Comparison of ENCODE assay signal across 20 mouse cellular contexts in the genomic region with DNA sequence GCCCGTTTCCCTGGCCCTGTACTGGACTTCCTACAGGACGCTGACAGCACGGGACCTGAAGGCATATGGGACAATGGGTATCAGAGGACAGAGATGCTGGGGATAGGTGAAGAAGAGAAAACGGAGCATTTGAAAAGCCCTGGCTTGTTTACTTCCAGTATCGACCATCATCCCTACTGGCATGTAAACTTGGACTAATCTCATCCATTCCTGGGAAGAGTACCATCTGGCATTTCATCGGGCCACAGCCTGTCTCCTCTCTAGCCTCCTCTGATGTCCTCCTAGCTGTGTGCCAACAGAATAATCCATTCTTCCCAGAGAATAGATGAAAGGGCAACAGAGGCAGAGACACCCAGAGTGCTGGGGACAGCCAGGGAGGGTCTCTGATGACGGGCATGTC. TPM values are rescaled to one million over a fixed set of nuclear protein-coding genes. Genes with fewer than 3 reads are reported as not detected.
DNase-seq lines count a peak whose midpoint lies in the region; ATAC-seq and TF ChIP-seq lines count a peak whose summit lies in the region.
"Had no signal": no experiment of that assay in that cellular context is flagged by ENCODE, and none has a peak within 500 bp of the region (broad histone marks: within the 10 kb centered on the region; RNA-seq: fewer than 3 reads in every experiment).

No protein-coding gene starts in this region.

- 61% methylated on average over 7 of the region's 7 CpGs for WGBS in midbrain, embryonic 15.5 days
- 69% methylated on average over 7 of the region's 7 CpGs for WGBS in midbrain, embryonic 14.5 days

- DNase-seq in gastrocnemius, adult 2 months: no peak
- DNase-seq in gastrocnemius, postnatal 4 days (ENCODE audit: low spot score in 2 of 2): no peak
- DNase-seq in midbrain, embryonic 14.5 days: no peak
- DNase-seq in cerebellum, adult 9-11 months: peak; percentile 86
- DNase-seq in heart, postnatal 14 days: no peak
- no peak for DNase-seq in urinary bladder, postnatal 36 days (ENCODE audit: low spot score in 2 of 2)
- DNase-seq: B cell, adult 2 months; gastrocnemius, postnatal 10 days; heart, adult 2 months; kidney, adult 8-10 months; kidney, postnatal 36 days; layer of hippocampus, adult 9-11 months; lung, embryonic 14.5 days; right cerebral cortex, adult 18-20 months; spleen, adult 18-20 months; thymus, adult 2 months had no signal

- H3K9me3 ChIP-seq in midbrain, embryonic 15.5 days: no peaks in the 10 kb centered on the region
- H3K9me3 ChIP-seq in midbrain, embryonic 14.5 days (ENCODE audit: control insufficient read depth, low read length): no peaks in the 10 kb centered on the region
- H3K9me3 ChIP-seq: G1E; heart, embryonic 15.5 days had no signal

- ATAC-seq in midbrain, embryonic 15.5 days (replicated peaks): no peak
- no peak for ATAC-seq in midbrain, embryonic 14.5 days (ENCODE audit: low FRiP score, low TSS enrichment)
- ATAC-seq in inflammation-experienced regulatory T-cells, adult 6 months: no peak

- TF ChIP-seq CTCF in gastrocnemius, adult 2 months (IDR thresholded peaks at IDR 0.05): no peak

- no peaks in the 10 kb centered on the region for H3K27me3 ChIP-seq in midbrain, embryonic 15.5 days (replicated peaks)
- no peaks in the 10 kb centered on the region for H3K27me3 ChIP-seq in midbrain, embryonic 14.5 days (ENCODE audit: control insufficient read depth, insufficient read depth, low read length)
- H3K27me3 ChIP-seq: heart, embryonic 15.5 days had no signal

- H3K27ac ChIP-seq in gastrocnemius, adult 2 months: peak overlapping the region; percentile 77; the same call in 1 of the 2 replicates
- H3K27ac ChIP-seq in midbrain, embryonic 15.5 days: peak overlapping the region; percentile 18; the same call in 1 of the 2 replicates
- no peak overlapping the region for H3K27ac ChIP-seq in midbrain, embryonic 14.5 days (replicated peaks; ENCODE audit: low read depth, low read length)

- peaks cover 61% of the 10 kb centered on the region for H3K4me1 ChIP-seq in midbrain, embryonic 15.5 days
- peaks cover 47% of the 10 kb centered on the region for H3K4me1 ChIP-seq in midbrain, embryonic 14.5 days (ENCODE audit: control insufficient read depth, insufficient read depth, low read length)

- H3K36me3 ChIP-seq in midbrain, embryonic 15.5 days (replicated peaks): no peaks in the 10 kb centered on the region
- H3K36me3 ChIP-seq in midbrain, embryonic 14.5 days (ENCODE audit: control insufficient read depth, insufficient read depth, low read length): no peaks in the 10 kb centered on the region
- H3K36me3 ChIP-seq: G1E; heart, embryonic 15.5 days had no signal

- H3K9ac ChIP-seq in midbrain, embryonic 15.5 days: no peak overlapping the region
- no peak overlapping the region for H3K9ac ChIP-seq in midbrain, embryonic 14.5 days (replicated peaks; ENCODE audit: low read length)
- H3K9ac ChIP-seq: heart, embryonic 15.5 days; lung, embryonic 14.5 days had no signal

- intact Hi-C loops in gastrocnemius, adult 2 months (cut with DNase I): no loop called here
- intact Hi-C loops in heart, postnatal 14 days (cut with DNase I): no loop called here

- H3K4me2 ChIP-seq in midbrain, embryonic 15.5 days: no peak overlapping the region
- no peak overlapping the region for H3K4me2 ChIP-seq in midbrain, embryonic 14.5 days (ENCODE audit: low read length)
- H3K4me2 ChIP-seq: heart, embryonic 15.5 days; lung, embryonic 14.5 days had no signal

- H3K4me3 ChIP-seq in gastrocnemius, adult 2 months: no peak overlapping the region
- no peak overlapping the region for H3K4me3 ChIP-seq in midbrain, embryonic 15.5 days
- no peak overlapping the region for H3K4me3 ChIP-seq in midbrain, embryonic 14.5 days (replicated peaks; ENCODE audit: low read depth, low read length)
- H3K4me3 ChIP-seq: heart, adult 2 months; heart, embryonic 15.5 days had no signal

RNA-seq across cellular contexts. Expression of a gene that starts 31.0 kb away (rescaled TPM):
- total RNA-seq in gastrocnemius, adult 2 months (2021): 10 to 100 TPM; 21.5 to 28.2 TPM
- 10 to 100 TPM; 43.2 to 44.8 TPM for total RNA-seq in gastrocnemius, postnatal 4 days (2021)
- 94.3 and 98.5 TPM in 2 replicates for polyA plus RNA-seq in midbrain, embryonic 15.5 days (2015; fragmentation: Nextera tagmentation; extraction: Ambion mirVana)
- polyA plus RNA-seq in midbrain, embryonic 14.5 days (2014; fragmentation: Nextera tagmentation; extraction: Ambion mirVana): 71.6 and 80.2 TPM in 2 replicates
- polyA plus RNA-seq in inflammation-experienced regulatory T-cells, adult 6 months (2017; shearing (Covaris generic)): 10 to 100 TPM in 1 of 3 experiments, 1 to 10 TPM in 2; 8.0 to 14.6 (median 9.4) TPM
- 10 to 100 TPM; 44.7 to 51.8 TPM for total RNA-seq in heart, postnatal 14 days (2021)

RNA-seq across cellular contexts. Expression of a gene that starts 31.2 kb away (rescaled TPM):
- total RNA-seq in gastrocnemius, adult 2 months (2021): 10 to 100 TPM; 32.2 to 33.8 TPM
- total RNA-seq in gastrocnemius, postnatal 4 days (2021): 10 to 100 TPM; 21.5 to 31.1 TPM
- 55.0 and 56.0 TPM in 2 replicates for polyA plus RNA-seq in midbrain, embryonic 15.5 days (2015; fragmentation: Nextera tagmentation; extraction: Ambion mirVana)
- polyA plus RNA-seq in midbrain, embryonic 14.5 days (2014; fragmentation: Nextera tagmentation; extraction: Ambion mirVana): 42.5 and 61.0 TPM in 2 replicates
- polyA plus RNA-seq in inflammation-experienced regulatory T-cells, adult 6 months (2017; shearing (Covaris generic)): 10 to 100 TPM; 20.2 to 29.2 (median 28.3) TPM
- total RNA-seq in heart, postnatal 14 days (2021): 10 to 100 TPM; 44.2 to 45.6 TPM
